Mouse (Mus musculus): ENCODE data around the gene Ncoa6. TPM values are rescaled to one million over a fixed set of nuclear protein-coding genes. Genes with fewer than 3 reads are reported as not detected.

The Ncoa6 gene
- total and polyA plus RNA-seq, 2 experiments from 2014 or later: 32.1 to 73.1 TPM

DNA sequence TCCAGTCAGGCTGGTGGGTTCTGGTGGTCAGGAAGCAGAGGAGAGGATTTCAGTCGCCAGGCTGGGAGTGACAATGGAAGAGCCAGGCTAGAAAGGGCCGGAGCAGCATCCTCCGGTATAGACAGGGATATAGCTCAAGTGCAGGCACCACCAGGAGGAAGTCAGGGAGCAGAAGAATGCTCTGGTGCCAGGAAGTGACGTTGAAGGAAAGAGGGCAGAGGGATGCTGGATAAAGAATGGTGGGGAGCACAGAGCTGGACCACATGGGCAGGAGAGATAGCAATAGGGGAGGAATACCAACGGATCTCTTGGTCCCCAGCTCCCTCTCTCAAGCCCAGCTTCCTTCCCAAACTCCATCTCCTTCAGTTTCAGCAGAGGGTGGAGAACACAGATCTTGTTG, 39.8 kb upstream of the Ncoa6 start:
- TF ChIP-seq CTCF (IDR thresholded peaks at IDR 0.05): no peak
- Histone ChIP-seq H3K9ac (replicated peaks; ENCODE audit: low read length, poor library complexity, severe bottlenecking) (peak overlapping the region; percentile 94), H3K9me3 (ENCODE audit: low read length) (no peaks in the 10 kb centered on the region), H3K36me3 (ENCODE audit: insufficient read depth, low read length) (0 out of 2 replicates have a peak, but pooled peaks cover 3% of the 10 kb centered on the region), H3K27me3 (ENCODE audit: insufficient read depth, low read length) (no peaks in the 10 kb centered on the region), H3K4me1 (ENCODE audit: insufficient read depth, low read length) (peaks cover 6% of the 10 kb centered on the region; the same call in 1 of the 2 replicates), H3K4me3 (ENCODE audit: low read depth, low read length) (peak overlapping the region; percentile 79), H3K4me2 (ENCODE audit: low read depth, low read length, poor library complexity, severe bottlenecking) (peak overlapping the region; percentile 79), H3K27ac (ENCODE audit: low read depth, low read length) (peak overlapping the region; percentile 79; the same call in 1 of the 2 replicates)
- 54% methylated on average over 5 of the region's 5 CpGs for WGBS
- ATAC-seq (ENCODE audit: low FRiP score) (no peak), DNase-seq (ENCODE audit: low spot score) (peak; percentile 63)

DNA sequence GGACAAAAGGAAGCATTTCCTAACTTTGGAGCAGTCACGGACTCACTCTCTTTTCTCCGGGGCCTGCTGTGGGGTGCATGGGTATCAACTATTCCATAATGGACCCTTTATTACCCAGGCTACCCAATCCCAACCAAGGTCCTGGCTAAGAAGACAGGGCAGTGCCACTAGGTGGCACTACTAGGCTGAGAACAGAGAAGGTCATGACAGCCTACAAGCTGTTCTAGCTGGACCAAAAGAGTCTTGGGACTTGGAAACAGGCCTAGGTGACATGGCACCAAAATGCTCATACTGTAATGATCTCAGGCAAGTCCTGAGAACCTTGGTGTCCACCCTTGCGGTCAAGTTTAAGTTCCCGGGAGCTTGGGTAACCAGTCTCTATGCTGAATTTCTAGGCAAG, 38.8 kb upstream of the Ncoa6 start:
- WGBS: 62% methylated on average over 4 of the region's 4 CpGs
- H3K4me3 ChIP-seq (ENCODE audit: low read depth, low read length): no peak overlapping the region
- H3K9ac ChIP-seq (replicated peaks; ENCODE audit: low read length, poor library complexity, severe bottlenecking): no peak overlapping the region
- 0 out of 2 replicates have a peak, but pooled peaks cover 3% of the 10 kb centered on the region for H3K36me3 ChIP-seq (ENCODE audit: insufficient read depth, low read length)
- peaks cover 6% of the 10 kb centered on the region; the same call in 1 of the 2 replicates for H3K4me1 ChIP-seq (ENCODE audit: insufficient read depth, low read length)
- no peak overlapping the region for H3K27ac ChIP-seq (ENCODE audit: low read depth, low read length)
- H3K9me3 ChIP-seq (ENCODE audit: low read length): no peaks in the 10 kb centered on the region
- H3K4me2 ChIP-seq (ENCODE audit: low read depth, low read length, poor library complexity, severe bottlenecking): peak overlapping the region; percentile 79
- DNase-seq (ENCODE audit: low spot score): peak; percentile 53
- no peak for ATAC-seq (ENCODE audit: low FRiP score)
- H3K27me3 ChIP-seq (ENCODE audit: insufficient read depth, low read length): no peaks in the 10 kb centered on the region
- TF ChIP-seq CTCF (IDR thresholded peaks at IDR 0.05): peak; percentile 71

DNA sequence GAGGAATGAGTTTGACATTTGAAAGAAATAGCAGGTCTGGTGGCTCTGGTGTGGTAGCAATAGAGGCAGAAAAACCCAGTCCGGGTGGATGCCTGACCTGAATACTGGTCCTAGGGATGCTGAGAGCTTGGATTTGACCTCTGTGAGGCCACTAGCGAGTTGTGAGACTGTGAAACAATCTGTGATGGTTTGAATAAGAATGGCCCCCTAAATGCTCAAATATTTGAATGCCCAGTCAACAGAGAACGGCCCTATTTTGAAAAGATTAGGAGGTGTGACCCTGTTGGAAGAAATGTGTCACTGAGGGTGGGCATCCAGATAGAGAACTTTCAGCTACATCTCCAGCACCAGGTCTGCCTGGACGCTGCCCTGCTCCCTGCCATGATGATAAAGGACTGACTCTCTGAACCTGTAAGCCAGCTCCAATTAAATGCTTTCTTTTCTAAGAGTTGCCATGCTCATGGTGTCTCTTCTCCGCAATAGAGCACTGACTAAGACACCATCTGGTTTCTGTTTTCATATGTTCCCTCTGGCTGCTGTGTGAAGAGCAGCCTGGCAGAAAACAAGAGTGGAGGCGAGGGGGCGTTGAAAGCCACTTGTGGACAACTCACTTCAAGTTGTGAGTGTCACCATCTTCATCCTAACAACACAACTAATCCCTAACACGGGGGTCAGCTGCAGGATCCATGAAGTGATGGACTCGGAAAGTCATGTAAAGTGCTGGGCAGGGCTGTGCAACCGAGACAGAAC, 34.2 kb upstream of the Ncoa6 start:
- Histone ChIP-seq H3K4me2 (ENCODE audit: low read depth, low read length, poor library complexity, severe bottlenecking) (no peak overlapping the region), H3K4me3 (ENCODE audit: low read depth, low read length) (no peak overlapping the region), H3K36me3 (ENCODE audit: insufficient read depth, low read length) (peaks cover 22% of the 10 kb centered on the region), H3K27me3 (ENCODE audit: insufficient read depth, low read length) (no peaks in the 10 kb centered on the region), H3K9me3 (ENCODE audit: low read length) (no peaks in the 10 kb centered on the region), H3K27ac (ENCODE audit: low read depth, low read length) (no peak overlapping the region), H3K4me1 (ENCODE audit: insufficient read depth, low read length) (peaks cover 2% of the 10 kb centered on the region; the same call in 1 of the 2 replicates), H3K9ac (replicated peaks; ENCODE audit: low read length, poor library complexity, severe bottlenecking) (no peak overlapping the region)
- DNase-seq (ENCODE audit: low spot score): no peak
- 75% methylated on average over 10 of the region's 10 CpGs for WGBS
- no peak for ATAC-seq (ENCODE audit: low FRiP score)
- TF ChIP-seq CTCF (IDR thresholded peaks at IDR 0.05): no peak

DNA sequence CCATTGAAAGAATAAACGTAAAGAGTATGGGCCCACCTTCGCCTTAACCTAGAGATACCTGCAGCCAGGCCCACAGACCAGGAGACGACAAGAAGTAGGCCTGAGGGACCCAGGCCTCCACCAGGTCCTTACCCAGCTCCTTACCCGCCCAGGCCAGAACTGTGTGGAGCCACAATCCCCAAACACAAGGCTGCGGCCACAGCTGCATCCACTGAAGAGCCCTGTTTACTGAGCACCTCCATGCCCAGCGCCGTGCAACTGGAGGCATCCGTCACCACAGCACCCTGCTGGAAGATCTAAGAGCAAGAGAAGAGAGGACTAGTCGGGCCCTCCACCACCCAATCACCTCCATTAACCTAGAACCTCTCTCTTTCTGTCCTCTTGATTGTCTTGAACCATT, 32.1 kb upstream of the Ncoa6 start:
- no peaks in the 10 kb centered on the region for H3K27me3 ChIP-seq (ENCODE audit: insufficient read depth, low read length)
- no peak for ATAC-seq (ENCODE audit: low FRiP score)
- no peak for TF ChIP-seq CTCF (IDR thresholded peaks at IDR 0.05)
- no peak overlapping the region for H3K4me3 ChIP-seq (ENCODE audit: low read depth, low read length)
- 93% methylated on average over 9 of the region's 9 CpGs for WGBS
- H3K4me1 ChIP-seq (ENCODE audit: insufficient read depth, low read length): no peaks in the 10 kb centered on the region
- H3K36me3 ChIP-seq (ENCODE audit: insufficient read depth, low read length): peaks cover 32% of the 10 kb centered on the region
- H3K4me2 ChIP-seq (ENCODE audit: low read depth, low read length, poor library complexity, severe bottlenecking): no peak overlapping the region
- no peaks in the 10 kb centered on the region for H3K9me3 ChIP-seq (ENCODE audit: low read length)
- DNase-seq (ENCODE audit: low spot score): no peak
- H3K27ac ChIP-seq (ENCODE audit: low read depth, low read length): no peak overlapping the region
- no peak overlapping the region for H3K9ac ChIP-seq (replicated peaks; ENCODE audit: low read length, poor library complexity, severe bottlenecking)

DNA sequence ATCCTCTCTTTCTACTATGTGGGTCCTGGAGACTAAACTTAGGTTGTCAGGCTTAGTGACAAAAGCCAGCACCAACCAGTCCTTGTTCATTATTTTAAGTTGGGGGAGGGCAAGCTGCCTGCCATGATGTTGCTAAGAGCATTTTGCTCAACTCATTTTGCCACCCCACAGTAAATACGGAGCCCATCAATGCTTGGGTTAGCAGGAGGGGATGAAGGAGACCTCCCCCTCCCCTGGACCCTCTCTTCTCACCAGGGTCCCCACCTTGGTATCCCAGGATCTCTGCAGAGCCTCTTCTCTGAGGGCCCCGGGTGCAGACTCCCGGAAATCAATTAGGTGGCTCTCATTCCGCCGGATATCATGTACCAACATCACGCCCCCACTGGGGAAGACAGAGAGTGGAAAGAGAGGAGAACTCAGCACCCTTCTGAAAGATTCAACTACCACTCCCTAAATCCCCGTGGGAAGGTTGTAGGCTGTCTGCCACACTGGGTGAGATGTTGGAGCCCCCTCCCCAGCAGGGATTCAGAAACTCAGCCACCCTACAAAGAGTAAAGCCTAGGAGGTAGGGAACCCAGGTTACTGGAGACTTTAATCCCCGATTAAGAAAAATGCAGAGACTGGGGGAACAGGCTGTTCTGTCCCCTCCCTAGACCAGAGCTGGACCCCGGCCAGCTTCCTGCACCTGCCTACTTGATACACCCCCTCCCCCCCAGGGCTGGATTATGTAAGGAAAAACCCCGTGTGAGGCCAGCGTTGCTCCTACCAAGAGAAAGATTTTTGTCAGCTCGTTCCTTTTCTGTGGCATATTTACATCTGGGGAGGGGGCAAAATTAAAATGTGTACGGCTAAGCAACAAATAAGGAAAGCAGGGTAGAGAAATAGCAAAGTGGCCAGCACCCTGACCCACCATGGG, 31.0 kb upstream of the Ncoa6 start:
- no peak for TF ChIP-seq CTCF (IDR thresholded peaks at IDR 0.05)
- peak; percentile 28 for DNase-seq (ENCODE audit: low spot score)
- peaks cover 37% of the 10 kb centered on the region for H3K36me3 ChIP-seq (ENCODE audit: insufficient read depth, low read length)
- 42% methylated on average over 13 of the region's 13 CpGs for WGBS
- H3K27ac ChIP-seq (ENCODE audit: low read depth, low read length): no peak overlapping the region
- no peaks in the 10 kb centered on the region for H3K4me1 ChIP-seq (ENCODE audit: insufficient read depth, low read length)
- H3K9me3 ChIP-seq (ENCODE audit: low read length): no peaks in the 10 kb centered on the region
- no peak overlapping the region for H3K9ac ChIP-seq (replicated peaks; ENCODE audit: low read length, poor library complexity, severe bottlenecking)
- no peaks in the 10 kb centered on the region for H3K27me3 ChIP-seq (ENCODE audit: insufficient read depth, low read length)
- H3K4me2 ChIP-seq (ENCODE audit: low read depth, low read length, poor library complexity, severe bottlenecking): no peak overlapping the region
- H3K4me3 ChIP-seq (ENCODE audit: low read depth, low read length): no peak overlapping the region
- ATAC-seq (ENCODE audit: low FRiP score): no peak
